Mouse (Mus musculus) hindbrain, embryonic 12.5 days (tissue): ENCODE measurements at regions not wholly inside any gene's neighbourhood (a gene's known extent, or its start where the extent isn't known, plus 50 kb on each side); places are given as distances from the start of the nearest gene placed in this dataset.
A peak's percentile ranks its signal among the peaks of the same experiment; 100 is the strongest.

ENCODE experiments used
- ATAC-seq: fragments of 200-750 bp; cut with Nextera tagmentation; 2 replicates; pipeline ENCODE4 v1.8.0; 2017; ENCODE audit warnings: moderate TSS enrichment; ENCODE audit not compliant: low FRiP score
- H3K27ac ChIP-seq: fragments of 300-500 bp; sonication (generic); 2 replicates; pipeline ENCODE4 v1.5.1; 2016; ENCODE audit warnings: mild to moderate bottlenecking
- H3K27me3 ChIP-seq: fragments of 300-500 bp; sonication (generic); 2 replicates; pipeline ENCODE4 v1.6.1; 2016; ENCODE audit warnings: mild to moderate bottlenecking
- H3K36me3 ChIP-seq: fragments of 300-500 bp; sonication (generic); 2 replicates; pipeline ENCODE4 v1.6.1; 2016; ENCODE audit warnings: mild to moderate bottlenecking
- H3K4me1 ChIP-seq: fragments of 300-500 bp; sonication (generic); 2 replicates; pipeline ENCODE4 v1.6.1; 2016
- H3K4me2 ChIP-seq: fragments of 300-500 bp; sonication (generic); replicated peaks from 2 replicates; pipeline ENCODE4 v1.6.1; 2016; ENCODE audit warnings: mild to moderate bottlenecking
- H3K4me3 ChIP-seq: fragments of 300-500 bp; sonication (generic); 2 replicates; pipeline ENCODE4 v1.5.1; 2016; ENCODE audit warnings: mild to moderate bottlenecking
- H3K9ac ChIP-seq: fragments of 300-500 bp; sonication (generic); 2 replicates; pipeline ENCODE4 v1.6.1; 2016; ENCODE audit warnings: mild to moderate bottlenecking, moderate library complexity
- H3K9me3 ChIP-seq: fragments of 300-500 bp; sonication (generic); replicated peaks from 2 replicates; pipeline ENCODE4 v1.6.1; 2016; ENCODE audit warnings: mild to moderate bottlenecking
- WGBS: fragments of 180-500 bp; shearing (Covaris S2); methylation state at CpG from one replicate; pipeline ENCODE4 v1.1.7; 2016; 5-methylcytosine and 5-hydroxymethylcytosine counted together

- no peak overlapping the region for H3K4me2 ChIP-seq
- WGBS, result 85% methylated on average over 2 of the region's 2 CpGs
- H3K9ac ChIP-seq, result no peak overlapping the region
- no peak overlapping the region for H3K4me3 ChIP-seq
- no peaks in the 10 kb centered on the region for H3K27me3 ChIP-seq
- no peak for ATAC-seq
- H3K4me1 ChIP-seq, result peaks cover 33% of the 10 kb centered on the region
- H3K9me3 ChIP-seq, result no peaks in the 10 kb centered on the region
- no peaks in the 10 kb centered on the region for H3K36me3 ChIP-seq
- no peak overlapping the region for H3K27ac ChIP-seq
Measured at GRCm38 (mm10) chr9:115389082-115389481, 78.9 kb upstream of the Stt3b start.

GRCm38 (mm10) chr9:115390880-115391281 lies 80.7 kb upstream of the Stt3b start:
- ATAC-seq, result peak; percentile 44; the same call in 1 of the 2 replicates
- no peaks in the 10 kb centered on the region for H3K27me3 ChIP-seq
- peak overlapping the region; percentile 64 for H3K27ac ChIP-seq
- no peaks in the 10 kb centered on the region for H3K9me3 ChIP-seq
- 24% methylated on average over 11 of the region's 11 CpGs for WGBS
- no peaks in the 10 kb centered on the region for H3K36me3 ChIP-seq
- H3K9ac ChIP-seq, result 0 out of 2 replicates have a peak overlapping the region, but pooled peaks have one; percentile 18
- peaks cover 33% of the 10 kb centered on the region for H3K4me1 ChIP-seq
- peak overlapping the region; percentile 30 for H3K4me2 ChIP-seq
- H3K4me3 ChIP-seq, result no peak overlapping the region

- no peaks in the 10 kb centered on the region for H3K27me3 ChIP-seq
- H3K9ac ChIP-seq, result no peak overlapping the region
- no peaks in the 10 kb centered on the region for H3K36me3 ChIP-seq
- H3K9me3 ChIP-seq, result peaks cover 7% of the 10 kb centered on the region; the same call in 1 of the 2 replicates
- no peak overlapping the region for H3K4me3 ChIP-seq
- ATAC-seq, result no peak
- H3K4me1 ChIP-seq, result peaks cover 18% of the 10 kb centered on the region
- 91% methylated on average over 8 of the region's 8 CpGs for WGBS
- H3K27ac ChIP-seq, result no peak overlapping the region
- no peak overlapping the region for H3K4me2 ChIP-seq
Measured at GRCm38 (mm10) chr9:115395511-115395910, 85.3 kb upstream of the Stt3b start.

- ATAC-seq, result no peak
- H3K27me3 ChIP-seq, result no peaks in the 10 kb centered on the region
- no peak overlapping the region for H3K9ac ChIP-seq
- no peaks in the 10 kb centered on the region for H3K36me3 ChIP-seq
- H3K27ac ChIP-seq, result no peak overlapping the region
- no peak overlapping the region for H3K4me2 ChIP-seq
- no peaks in the 10 kb centered on the region for H3K4me1 ChIP-seq
- 93% methylated on average over 6 of the region's 6 CpGs for WGBS
- H3K9me3 ChIP-seq, result peaks cover 7% of the 10 kb centered on the region; the same call in 1 of the 2 replicates
- no peak overlapping the region for H3K4me3 ChIP-seq
Measured at GRCm38 (mm10) chr9:115400461-115400860, 90.2 kb upstream of the Stt3b start.

- Histone ChIP-seq H3K27me3 (no peaks in the 10 kb centered on the region), H3K4me3 (no peak overlapping the region), H3K9me3 (peaks cover 7% of the 10 kb centered on the region; the same call in 1 of the 2 replicates), H3K9ac (no peak overlapping the region), H3K36me3 (no peaks in the 10 kb centered on the region), H3K4me2 (no peak overlapping the region), H3K27ac (no peak overlapping the region), H3K4me1 (no peaks in the 10 kb centered on the region)
- WGBS, result 71% methylated on average over 13 of the region's 13 CpGs
- ATAC-seq, result no peak
Measured at GRCm38 (mm10) chr9:115401405-115402151, 91.4 kb upstream of the Stt3b start.

GRCm38 (mm10) chr9:115402661-115403060 lies 92.4 kb upstream of the Stt3b start:
- Histone ChIP-seq H3K4me3 (no peak overlapping the region), H3K4me2 (no peak overlapping the region), H3K4me1 (no peaks in the 10 kb centered on the region), H3K27ac (no peak overlapping the region), H3K9me3 (peaks cover 7% of the 10 kb centered on the region; the same call in 1 of the 2 replicates), H3K36me3 (no peaks in the 10 kb centered on the region), H3K9ac (no peak overlapping the region), H3K27me3 (no peaks in the 10 kb centered on the region)
- no peak for ATAC-seq
- 74% methylated on average over 6 of the region's 6 CpGs for WGBS

GRCm38 (mm10) chr9:115403354-115403968 lies 93.2 kb upstream of the Stt3b start:
- Histone ChIP-seq H3K36me3 (no peaks in the 10 kb centered on the region), H3K27ac (no peak overlapping the region), H3K4me2 (no peak overlapping the region), H3K9ac (no peak overlapping the region), H3K9me3 (peaks cover 2% of the 10 kb centered on the region; the same call in 1 of the 2 replicates), H3K27me3 (no peaks in the 10 kb centered on the region), H3K4me1 (no peaks in the 10 kb centered on the region), H3K4me3 (no peak overlapping the region)
- WGBS, result 87% methylated on average over 7 of the region's 7 CpGs
- ATAC-seq, result no peak

GRCm38 (mm10) chr9:115407901-115408470 lies 97.8 kb upstream of the Stt3b start:
- no peaks in the 10 kb centered on the region for H3K9me3 ChIP-seq
- no peaks in the 10 kb centered on the region for H3K4me1 ChIP-seq
- H3K27ac ChIP-seq, result no peak overlapping the region
- no peak overlapping the region for H3K4me2 ChIP-seq
- H3K27me3 ChIP-seq, result no peaks in the 10 kb centered on the region
- H3K9ac ChIP-seq, result no peak overlapping the region
- no peak for ATAC-seq
- H3K36me3 ChIP-seq, result no peaks in the 10 kb centered on the region
- no peak overlapping the region for H3K4me3 ChIP-seq
- WGBS, result 92% methylated on average over 21 of the region's 21 CpGs

- no peak for ATAC-seq
- H3K9me3 ChIP-seq, result no peaks in the 10 kb centered on the region
- H3K4me2 ChIP-seq, result no peak overlapping the region
- H3K9ac ChIP-seq, result no peak overlapping the region
- H3K4me1 ChIP-seq, result no peaks in the 10 kb centered on the region
- H3K4me3 ChIP-seq, result no peak overlapping the region
- H3K27me3 ChIP-seq, result no peaks in the 10 kb centered on the region
- 90% methylated on average over 6 of the region's 6 CpGs for WGBS
- H3K36me3 ChIP-seq, result no peaks in the 10 kb centered on the region
- H3K27ac ChIP-seq, result no peak overlapping the region
Measured at GRCm38 (mm10) chr9:115408886-115409285, 98.7 kb upstream of the Stt3b start.

- no peak for ATAC-seq
- H3K27me3 ChIP-seq, result no peaks in the 10 kb centered on the region
- no peaks in the 10 kb centered on the region for H3K9me3 ChIP-seq
- H3K27ac ChIP-seq, result no peak overlapping the region
- no peak overlapping the region for H3K4me2 ChIP-seq
- 93% methylated on average over 4 of the region's 4 CpGs for WGBS
- no peak overlapping the region for H3K9ac ChIP-seq
- no peaks in the 10 kb centered on the region for H3K4me1 ChIP-seq
- H3K4me3 ChIP-seq, result no peak overlapping the region
- H3K36me3 ChIP-seq, result no peaks in the 10 kb centered on the region
Measured at GRCm38 (mm10) chr9:115414190-115414589, 104.0 kb upstream of the Stt3b start.

GRCm38 (mm10) chr9:115422786-115423185 lies 112.6 kb upstream of the Stt3b start:
- no peak overlapping the region for H3K27ac ChIP-seq
- no peaks in the 10 kb centered on the region for H3K4me1 ChIP-seq
- WGBS, result 80% methylated on average over 7 of the region's 7 CpGs
- no peaks in the 10 kb centered on the region for H3K36me3 ChIP-seq
- H3K4me2 ChIP-seq, result no peak overlapping the region
- no peaks in the 10 kb centered on the region; the same call in 1 of the 2 replicates for H3K9me3 ChIP-seq
- no peak overlapping the region for H3K4me3 ChIP-seq
- H3K9ac ChIP-seq, result no peak overlapping the region
- ATAC-seq, result no peak
- no peaks in the 10 kb centered on the region for H3K27me3 ChIP-seq

GRCm38 (mm10) chr9:115426682-115427081 lies 116.5 kb upstream of the Stt3b start:
- no peaks in the 10 kb centered on the region for H3K9me3 ChIP-seq
- no peak overlapping the region for H3K4me2 ChIP-seq
- no peaks in the 10 kb centered on the region for H3K27me3 ChIP-seq
- H3K9ac ChIP-seq, result no peak overlapping the region
- 77% methylated on average over 8 of the region's 8 CpGs for WGBS
- H3K27ac ChIP-seq, result no peak overlapping the region
- H3K4me1 ChIP-seq, result no peaks in the 10 kb centered on the region
- no peak overlapping the region for H3K4me3 ChIP-seq
- no peaks in the 10 kb centered on the region for H3K36me3 ChIP-seq
- ATAC-seq, result no peak
